Mouse (Mus musculus) frontal cortex, postnatal 25 days (tissue): ENCODE data around the gene Ctse.

ENCODE experiments used
- DNase-seq, 2 experiments: peaks; one replicate each; pipeline ENCODE4 v3.0.0; 2022; ENCODE audit warnings: low spot score in 2 of 2

Ctse gene

DNA sequence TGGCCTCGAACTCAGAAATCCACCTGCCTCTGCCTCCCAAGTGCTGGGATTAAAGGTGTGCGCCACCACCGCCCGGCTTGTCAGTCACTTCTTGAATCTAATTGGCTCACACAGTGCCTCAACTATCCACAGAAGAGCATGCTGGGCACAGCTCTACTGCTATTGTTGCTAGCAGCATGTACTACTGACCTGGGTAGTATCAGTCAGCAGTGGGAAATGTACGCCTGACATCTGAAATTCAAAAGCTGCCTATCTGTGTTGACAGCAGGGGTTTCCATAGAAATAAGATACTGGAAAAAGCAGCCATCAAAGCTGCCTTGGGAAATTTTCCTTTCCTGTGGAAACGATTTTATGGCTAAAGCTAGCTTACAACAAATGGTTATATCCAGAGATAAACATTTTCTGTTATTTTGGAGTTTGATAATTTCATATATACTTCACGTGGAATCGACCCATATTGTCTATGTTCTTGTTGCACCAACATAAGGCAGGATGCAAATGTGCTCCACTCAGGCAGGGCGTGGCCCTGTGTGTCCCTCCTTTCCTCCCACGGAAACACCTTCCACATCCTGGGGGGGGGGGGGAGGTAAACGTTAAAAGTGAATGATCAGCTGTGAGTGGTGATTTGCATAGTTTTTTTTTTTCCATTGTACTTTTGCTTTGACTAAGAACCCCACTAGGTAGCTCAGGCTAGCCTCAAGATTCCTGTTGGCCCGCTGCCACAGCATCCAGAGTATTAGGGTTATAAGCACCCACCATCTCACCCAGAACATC lies 14.8 kb downstream of the Ctse start:
- no peak for DNase-seq

DNA sequence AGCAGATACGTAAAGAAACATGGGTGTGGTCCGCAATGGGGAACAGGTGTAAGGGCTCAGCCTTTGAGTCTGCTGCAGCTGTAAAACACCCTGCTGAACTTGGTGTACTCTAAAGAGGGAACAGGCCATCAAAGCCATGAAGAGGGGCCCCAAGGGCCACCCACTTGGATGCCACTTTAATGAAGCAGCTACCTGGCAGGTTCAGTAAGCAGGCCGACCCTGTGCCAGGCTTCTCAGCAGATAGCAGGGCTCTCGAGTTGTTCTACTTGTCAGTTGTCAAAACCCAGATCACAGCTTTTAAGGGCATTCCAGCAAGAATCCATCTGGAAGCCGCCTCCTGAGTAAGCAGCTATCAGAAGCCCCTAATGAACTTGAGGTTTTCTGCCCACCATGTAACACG lies 17.5 kb downstream of the Ctse start:
- DNase-seq = no peak

DNA sequence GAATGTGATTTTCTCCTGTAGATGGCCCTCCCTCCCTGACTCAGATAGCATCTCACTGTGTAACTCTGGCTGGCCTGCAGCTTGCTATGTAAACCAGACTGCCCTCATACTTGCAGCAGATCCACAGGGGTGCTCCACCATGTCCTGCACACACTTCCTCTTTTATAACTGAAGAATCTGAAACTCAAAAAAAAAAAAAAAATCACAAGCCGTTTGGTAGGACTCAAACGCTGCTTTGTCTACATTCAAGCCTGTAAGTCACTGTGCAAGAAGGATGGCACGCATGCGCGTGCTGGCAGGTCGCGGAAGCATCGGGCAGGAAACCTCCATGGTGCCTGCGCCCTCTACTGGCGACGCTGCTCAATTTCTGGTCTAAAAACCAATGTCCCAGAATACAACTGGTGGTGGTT lies 19.8 kb downstream of the Ctse start:
- DNase-seq = peak; percentile 83 to 85

DNA sequence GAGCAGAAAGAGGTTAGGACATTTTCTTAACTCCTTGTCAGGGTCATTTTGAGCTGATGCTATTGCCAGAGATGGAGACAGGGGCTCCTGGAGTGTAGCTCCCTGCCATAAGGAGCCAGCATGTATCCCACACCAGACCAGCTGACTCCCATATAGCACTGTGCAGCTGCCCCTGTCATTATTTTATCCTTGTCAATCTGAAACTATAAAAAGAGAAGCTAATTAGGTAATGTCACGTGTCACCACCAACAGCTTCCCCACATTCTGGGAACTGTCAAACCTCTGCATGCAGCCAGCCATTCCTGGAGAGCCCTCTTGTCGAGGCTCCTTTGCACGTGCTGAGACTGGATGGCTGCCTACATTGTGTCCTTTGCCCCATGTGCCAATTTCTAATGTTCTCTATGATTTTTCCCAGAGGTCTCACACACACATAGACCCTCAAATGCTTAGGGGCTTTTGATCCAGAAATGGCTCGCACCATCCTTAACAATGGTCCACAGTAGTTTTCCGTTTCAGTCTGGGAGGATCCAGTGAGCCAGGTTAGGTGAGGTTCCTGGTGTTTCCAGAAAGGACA lies 21.5 kb downstream of the Ctse start:
- DNase-seq = no peak

DNA sequence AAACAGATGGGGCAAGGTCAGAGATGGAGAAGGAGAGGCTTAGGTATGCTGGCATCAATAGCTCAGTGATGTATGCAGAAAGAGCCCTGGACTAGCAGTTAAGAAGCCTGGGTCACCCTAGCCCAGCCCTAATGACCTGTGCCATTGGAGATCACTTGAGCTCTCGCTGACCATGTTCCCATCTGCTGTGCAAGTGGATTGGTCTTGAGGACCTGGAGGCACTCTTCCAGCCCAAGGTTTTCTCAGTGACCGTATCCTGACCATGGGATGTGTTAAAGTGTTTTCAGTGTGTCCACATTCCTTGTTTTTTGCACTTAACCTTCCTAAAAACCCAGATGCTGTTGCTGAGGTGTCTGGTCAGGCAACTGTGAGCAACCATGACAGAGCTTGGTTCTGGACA lies 22.2 kb downstream of the Ctse start:
- DNase-seq = no peak

DNA sequence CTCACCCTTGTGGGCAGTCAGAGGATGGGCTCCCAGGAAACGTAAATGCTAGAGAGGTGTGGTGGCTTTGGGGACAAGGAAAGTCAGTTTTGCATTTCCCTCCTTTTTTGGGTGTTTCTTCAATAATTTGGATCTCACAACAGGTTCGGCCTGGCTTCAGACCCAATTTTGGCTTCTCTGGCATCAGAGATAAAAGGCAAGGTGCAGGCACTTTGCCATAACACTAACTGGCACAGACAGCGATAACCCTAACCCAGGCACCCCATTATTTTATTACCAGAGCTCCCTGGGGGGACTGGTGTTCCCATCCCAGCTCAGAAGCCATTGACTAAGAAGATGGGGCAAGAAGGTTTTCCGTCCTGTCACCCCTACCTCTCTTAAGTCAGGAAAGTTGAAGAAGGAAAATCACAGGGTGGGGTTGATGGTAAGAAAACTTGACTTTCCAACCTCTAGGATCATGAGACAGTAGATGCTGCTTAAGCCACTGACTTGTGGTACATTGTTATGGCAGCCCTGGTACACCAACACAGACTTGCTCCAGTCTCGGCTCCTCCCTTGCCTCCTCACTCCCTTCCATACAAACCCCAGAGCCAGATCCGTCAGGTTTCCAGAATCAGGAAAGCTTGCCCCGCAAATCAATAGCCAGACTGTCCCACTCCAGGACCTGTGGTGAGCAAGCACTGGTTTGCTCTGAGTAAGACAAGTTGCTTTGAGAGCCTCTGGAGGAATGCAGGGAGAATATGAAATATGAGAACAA lies 22.8 kb downstream of the Ctse start:
- DNase-seq = no peak

DNA sequence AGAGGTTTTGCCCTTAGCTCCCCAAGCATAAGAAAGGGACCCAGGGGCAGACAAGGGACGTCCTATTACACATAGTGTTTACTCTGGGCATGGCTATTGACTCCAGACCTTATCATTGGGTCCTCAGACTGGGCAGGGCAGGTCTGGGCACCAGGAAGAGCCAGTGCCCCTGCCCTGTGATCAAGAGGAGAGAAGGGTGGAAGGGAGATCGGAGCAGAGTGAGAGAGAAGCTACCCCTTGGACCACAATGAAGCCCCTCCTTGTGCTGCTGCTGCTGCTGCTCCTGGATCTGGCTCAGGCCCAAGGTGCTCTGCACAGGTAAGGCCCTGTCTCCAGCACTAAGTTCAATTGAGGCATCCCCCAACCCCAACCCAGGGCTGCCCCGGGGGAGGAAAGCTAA lies 23.6 kb downstream of the Ctse start:
- DNase-seq = no peak

DNA sequence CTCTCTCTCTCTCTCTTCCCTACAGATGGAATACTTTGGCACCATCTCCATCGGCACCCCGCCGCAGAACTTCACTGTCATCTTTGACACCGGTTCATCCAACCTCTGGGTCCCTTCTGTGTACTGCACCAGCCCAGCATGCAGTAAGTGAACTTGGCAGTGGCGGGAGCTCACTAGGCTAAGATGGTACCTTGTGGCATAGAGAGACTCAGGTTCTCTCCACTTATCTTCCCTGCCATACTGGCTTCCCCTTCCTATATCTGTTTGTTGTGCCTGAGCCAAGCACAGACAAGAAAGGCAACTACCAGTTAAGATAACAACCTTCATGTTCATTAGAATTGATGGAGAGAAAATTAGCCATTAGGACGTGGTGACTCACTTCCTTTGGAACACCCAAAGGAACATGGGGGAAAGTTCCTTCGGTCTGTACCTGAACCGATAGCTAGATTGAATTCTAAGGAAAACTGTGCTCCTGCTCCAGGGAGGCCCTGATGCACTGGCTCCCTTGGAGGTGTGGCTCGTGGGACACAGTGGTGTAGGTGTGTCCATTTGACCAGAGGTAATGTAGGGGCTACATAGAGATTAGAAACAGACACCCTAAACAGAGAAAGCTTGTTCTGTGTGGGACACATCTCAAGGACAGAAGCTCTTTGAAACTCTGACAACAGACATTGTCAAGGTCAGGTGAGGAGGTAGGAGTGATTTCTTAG lies 25.3 kb downstream of the Ctse start:
- DNase-seq = no peak

DNA sequence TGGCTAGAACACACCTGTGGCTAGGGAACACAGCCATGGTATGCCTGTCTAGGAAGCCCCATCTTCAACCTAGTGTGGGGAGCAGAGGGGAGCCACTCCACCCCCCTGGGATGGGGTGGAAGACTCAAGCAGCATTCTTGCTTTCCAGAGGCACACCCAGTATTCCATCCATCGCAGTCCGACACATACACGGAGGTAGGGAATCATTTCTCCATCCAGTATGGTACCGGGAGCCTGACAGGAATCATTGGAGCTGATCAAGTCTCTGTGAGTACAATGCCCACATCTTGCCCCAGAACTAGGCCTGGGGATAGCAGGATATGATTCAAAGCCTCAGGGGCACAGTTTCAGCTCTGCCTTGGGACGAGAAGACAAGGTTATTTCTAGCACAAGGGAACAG lies 26.0 kb downstream of the Ctse start:
- DNase-seq = no peak

DNA sequence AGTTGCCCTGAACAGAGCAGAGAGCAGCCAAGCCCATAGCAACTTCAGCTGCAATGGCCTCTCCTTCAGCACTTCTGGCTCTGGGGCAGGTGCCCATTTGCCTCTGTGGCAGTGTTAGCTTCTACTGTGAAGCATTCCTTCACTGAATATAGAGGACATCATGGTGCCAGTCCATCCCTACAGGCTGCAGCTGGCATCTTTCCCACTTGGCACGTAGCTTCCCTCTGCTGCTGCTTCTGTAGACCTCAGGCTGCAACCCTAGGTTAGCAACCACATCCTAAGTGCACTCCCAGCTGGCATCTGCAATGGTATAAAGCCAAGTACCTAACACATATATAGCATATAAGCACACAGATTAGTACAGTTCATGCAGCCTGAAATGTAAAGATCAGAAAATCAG lies 27.8 kb downstream of the Ctse start:
- DNase-seq = no peak

DNA sequence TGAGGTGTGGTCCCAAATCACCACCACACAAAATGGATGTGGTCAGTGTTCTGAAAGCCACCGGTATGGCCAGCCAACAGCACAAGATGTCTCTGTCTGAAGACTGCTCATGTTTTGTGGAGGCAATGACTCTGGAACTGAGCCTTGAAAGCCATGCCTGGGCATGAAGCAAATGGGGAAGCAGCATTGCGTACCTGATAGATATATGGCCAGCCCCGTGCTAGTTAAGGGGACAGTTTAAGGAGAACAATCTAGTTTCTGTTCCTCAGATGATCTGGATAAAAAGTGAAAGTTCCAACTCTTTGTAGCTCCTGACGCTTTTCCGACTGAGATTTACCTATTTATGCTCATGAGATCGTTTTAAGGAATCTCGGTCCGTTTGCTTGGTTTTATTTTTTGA lies 33.0 kb downstream of the Ctse start:
- DNase-seq = no peak

DNA sequence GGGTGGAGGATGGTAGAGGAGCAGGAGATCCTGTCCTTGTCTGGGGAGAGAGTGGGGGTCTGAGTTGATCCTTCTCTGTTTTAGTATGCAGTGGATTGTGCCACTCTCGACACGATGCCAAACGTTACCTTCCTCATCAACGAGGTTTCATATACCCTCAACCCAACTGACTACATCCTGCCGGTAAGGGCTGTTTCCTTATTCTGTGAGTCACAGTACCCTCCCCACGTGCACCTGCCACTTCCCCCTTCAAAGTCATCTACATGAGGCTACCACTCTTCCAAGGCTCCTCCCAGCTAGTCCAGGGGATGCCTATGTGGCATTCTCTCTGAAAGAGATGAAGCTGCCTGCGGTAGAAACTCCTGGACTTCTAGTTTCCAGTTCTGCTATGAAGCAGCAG lies 34.3 kb downstream of the Ctse start:
- no peak for DNase-seq

DNA sequence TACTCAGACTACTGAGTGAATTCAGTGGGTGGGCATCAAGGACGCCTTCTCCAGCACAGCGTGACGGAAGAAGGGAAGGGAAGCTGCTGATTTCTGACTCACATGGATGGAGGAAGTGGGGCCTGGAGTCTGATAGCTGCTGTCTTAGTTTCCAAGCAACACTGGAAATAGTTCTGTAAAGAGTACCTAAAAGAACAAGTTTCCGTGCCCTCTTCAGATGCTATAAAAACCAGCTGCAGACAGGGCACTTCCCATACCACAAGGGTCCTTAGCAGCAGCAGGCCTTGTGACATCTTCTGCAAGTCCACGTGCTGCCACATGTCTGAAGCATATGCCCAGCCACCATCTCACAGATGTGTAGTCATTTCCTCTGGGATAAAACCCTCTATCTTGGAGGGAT lies 41.5 kb downstream of the Ctse start:
- no peak for DNase-seq

DNA sequence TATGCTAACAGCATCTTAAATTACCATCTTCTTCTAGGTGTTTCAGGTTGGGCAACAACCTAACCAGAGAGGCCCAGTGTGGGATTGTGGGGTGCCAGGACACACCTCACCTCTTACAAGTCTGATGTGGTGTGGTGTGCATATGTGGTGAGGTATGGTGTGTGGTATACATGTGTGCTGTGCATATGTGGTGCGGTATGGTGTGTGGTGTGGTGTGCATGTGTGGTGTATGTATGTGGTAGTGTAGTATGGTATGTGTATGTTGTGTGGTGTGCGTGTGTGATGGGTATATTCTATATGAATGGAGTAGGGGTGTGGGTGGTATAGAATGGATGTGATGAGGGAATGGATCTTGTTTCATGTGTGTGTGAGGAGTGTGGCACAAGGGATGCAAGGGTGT lies 49.6 kb downstream of the Ctse start:
- DNase-seq = no peak

DNA sequence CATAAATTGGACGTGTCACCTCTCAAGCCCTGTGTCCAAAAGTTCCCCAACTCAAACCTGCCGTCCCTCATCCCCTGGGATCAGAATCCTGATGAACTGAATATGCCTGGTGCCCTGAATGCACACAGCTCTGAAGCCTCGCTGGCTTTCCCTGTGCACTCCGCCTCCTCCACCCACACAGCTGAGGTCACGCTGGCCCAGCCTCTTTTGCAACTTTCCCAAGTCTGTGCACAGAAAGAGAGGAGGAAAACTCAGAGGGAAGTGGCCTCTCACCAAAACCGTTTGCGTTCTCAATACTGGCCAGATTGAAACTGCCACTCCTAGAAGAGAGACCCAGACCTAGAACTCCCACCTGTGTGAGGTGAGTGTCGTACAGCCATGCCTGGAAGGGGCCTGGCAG lies 50.4 kb downstream of the Ctse start, which contains the start of gene Rab7b:
TSS of gene Rab7b (plus strand) at position 221 of the 400 bp plus-strand sequence.
- no peak for DNase-seq

DNA sequence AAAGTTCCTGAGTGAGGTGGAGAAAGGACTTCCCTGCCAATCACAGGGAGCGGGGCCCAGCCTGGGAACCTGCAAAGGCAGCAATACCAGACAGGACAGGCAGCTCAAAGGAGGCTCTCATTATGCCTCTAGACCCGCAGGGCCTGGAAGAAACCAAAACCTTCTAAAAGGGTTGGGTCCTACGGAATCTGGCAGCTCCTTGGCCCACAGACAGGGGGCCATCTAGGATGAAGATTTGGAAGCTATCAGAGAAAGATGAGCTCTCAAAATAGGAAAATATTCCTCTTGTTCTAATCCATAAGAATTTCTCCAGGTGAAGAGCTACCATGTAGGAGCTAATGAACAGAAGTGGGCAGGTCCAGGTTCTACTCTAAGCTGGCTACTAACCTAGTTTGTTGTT lies 50.9 kb downstream of the Ctse start:
- no peak for DNase-seq

DNA sequence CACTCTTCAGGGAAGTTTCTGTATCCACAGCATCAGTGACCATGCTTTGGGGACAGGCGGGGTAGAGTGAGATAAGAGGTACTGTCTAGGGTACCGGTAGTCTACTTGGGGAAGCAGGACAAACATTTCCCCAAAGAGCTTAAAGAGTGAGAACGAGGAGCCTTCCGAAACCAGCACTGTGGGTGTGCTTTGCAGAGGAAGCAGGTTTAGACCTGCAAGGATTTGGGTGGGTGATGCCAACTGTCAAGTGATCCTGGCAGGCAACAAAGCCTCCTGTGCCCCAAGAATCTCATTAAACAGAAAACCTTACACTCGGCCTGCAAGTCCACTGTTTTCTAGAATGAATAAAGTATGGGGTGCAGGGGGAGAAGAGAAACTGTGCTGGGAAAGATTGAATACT lies 51.8 kb downstream of the Ctse start:
- DNase-seq = no peak

DNA sequence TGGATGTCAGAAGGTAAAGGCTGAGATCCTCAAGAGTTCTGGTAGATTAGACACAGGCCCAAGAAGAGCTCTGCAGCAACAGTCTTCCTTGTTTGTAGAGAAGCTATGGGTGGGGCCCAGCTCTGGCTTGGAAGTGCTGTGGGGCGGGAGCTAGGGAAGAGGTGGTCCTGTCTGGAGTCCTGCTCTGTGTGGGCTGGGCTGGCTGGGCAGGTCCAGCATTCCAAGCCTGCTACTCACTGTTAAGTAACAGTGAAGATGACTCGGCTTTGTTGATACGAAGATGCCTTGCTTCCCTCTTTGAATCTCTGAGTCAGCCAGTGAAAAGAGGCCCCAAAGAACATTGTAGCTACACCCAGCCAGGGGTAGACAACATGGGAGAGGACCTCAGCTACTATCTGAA lies 52.3 kb downstream of the Ctse start:
- no peak for DNase-seq

DNA sequence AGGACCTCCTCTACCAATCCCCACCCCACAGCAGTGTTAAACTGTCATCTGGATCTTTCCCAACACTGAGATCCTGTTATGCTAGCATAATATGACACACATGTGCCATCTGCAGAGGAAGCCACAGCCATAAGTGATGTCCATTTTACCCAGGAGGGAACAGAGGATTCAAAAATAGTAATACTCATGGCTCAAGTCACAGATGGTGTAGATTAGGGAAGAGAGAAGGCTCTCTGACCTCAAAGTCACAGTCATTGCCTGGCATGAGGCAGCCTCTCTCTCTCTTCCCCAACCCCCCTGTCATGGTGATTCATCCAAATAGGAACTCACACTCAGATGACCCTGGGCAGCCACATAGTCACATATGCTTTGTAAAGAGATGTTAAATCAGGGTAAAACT lies 53.2 kb downstream of the Ctse start:
- no peak for DNase-seq

DNA sequence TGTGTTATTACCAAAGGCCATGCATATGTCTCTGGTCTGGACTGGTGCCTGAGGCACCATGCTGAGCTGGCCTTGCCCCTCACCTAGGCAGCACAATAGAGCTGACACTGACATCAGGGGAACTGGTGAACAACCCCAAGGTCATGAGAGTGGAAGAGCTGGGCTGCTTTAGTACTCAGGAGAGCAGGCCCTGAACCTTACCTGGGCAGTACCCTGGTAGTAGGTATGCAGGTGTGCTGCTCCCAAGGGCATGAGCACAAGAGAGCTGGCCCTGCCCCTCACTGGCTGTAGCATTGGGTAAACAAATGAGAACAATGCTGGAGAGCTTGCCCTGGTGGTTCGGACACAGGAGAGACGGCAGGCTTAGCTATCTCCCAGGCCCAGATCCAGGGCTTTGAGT lies 57.2 kb downstream of the Ctse start:
- no peak for DNase-seq

DNA sequence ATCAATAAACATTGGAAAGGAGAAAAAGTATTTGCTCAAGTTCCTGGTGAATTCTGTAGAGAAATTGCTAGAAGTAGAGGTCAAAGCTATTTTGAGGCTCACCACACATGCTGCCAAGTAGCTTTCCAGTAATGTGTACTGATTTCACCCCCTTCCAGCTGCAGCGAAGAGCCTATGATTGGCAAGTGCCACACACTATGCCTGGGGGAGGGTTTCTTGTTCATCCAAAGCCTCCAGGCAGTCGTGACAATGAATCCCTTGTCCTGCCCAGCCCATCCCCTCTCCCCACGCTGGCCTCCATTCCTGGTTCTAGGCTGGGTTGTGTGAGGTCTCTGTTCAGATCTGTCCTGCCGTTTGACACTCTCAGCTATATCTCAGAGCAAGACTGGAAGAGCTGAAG lies 58.2 kb downstream of the Ctse start:
- no peak for DNase-seq

DNA sequence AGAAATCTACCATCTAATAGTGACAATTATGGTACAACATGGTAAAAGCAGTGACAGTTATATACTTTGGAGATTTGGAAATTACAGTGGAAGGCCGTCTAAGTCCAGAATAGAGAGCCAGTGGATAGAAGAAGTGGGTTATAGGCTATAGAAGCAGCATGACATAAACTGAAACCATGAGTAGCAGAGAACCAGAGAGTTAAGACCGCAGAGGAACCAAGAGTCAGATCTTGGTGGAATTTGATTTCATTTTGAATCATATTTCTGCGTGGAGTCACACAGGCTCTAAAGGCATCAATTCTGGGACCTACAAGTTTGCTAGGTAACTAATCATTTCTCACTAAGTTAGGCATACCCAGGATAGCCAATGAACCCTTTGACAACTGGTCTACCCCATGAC lies 60.7 kb downstream of the Ctse start:
- DNase-seq = no peak

DNA sequence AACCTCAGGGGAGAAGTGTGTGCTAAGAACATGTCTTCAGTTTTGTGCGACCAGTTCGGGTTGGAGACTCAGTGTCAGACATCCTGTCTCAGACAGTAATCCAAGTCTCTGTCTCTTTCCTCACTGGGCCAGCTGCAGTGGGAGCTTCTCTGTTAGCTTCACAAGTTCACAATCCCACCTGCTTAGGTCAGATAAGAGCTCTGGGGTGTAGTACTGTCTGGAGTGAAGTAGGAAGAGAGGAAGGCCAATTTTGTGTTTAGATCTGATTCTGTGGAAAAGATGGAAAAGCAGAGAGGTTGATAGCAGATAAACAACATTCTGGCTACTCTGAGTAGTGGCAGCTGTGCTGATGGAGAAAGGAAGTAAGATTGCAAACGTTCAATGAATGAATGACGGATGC lies 61.5 kb downstream of the Ctse start:
- DNase-seq = no peak
